Mouse (Mus musculus) spleen, adult 2 months (tissue): Measurements from ENCODE around the gene Coro1c. TPM values are rescaled to one million over a fixed set of nuclear protein-coding genes. Genes with fewer than 3 reads are reported as not detected.

ENCODE experiments used
- DNase-seq, 2 experiments: peaks; one replicate each; pipeline versions ENCODE4 v3.0.0 to v3.0.0-alpha.2; 2012 to 2021; ENCODE audit warnings: low spot score in 2 of 2, low read depth in 1 of 2
- H3K27ac ChIP-seq: fragments of 200-500 bp; 2 replicates; pipeline ENCODE4 v1.5.1; 2012; ENCODE audit warnings: low read length, inconsistent platforms; ENCODE audit not compliant: insufficient read depth
- H3K27me3 ChIP-seq: fragments of 200-500 bp; 2 replicates; pipeline ENCODE4 v1.6.1; 2012; ENCODE audit warnings: mild to moderate bottlenecking, moderate library complexity, low read length, inconsistent platforms; ENCODE audit not compliant: control insufficient read depth, insufficient read depth
- H3K36me3 ChIP-seq: fragments of 200-500 bp; 2 replicates; pipeline ENCODE4 v1.6.1; 2012; ENCODE audit warnings: mild to moderate bottlenecking, low read length, inconsistent platforms; ENCODE audit not compliant: control insufficient read depth, insufficient read depth
- H3K4me1 ChIP-seq: fragments of 200-500 bp; 2 replicates; pipeline ENCODE4 v1.6.1; 2011; ENCODE audit warnings: inconsistent platforms; ENCODE audit not compliant: control insufficient read depth, insufficient read depth, insufficient read length
- H3K4me3 ChIP-seq: fragments of 200-500 bp; 2 replicates; pipeline ENCODE4 v1.5.1; 2011; ENCODE audit warnings: mild to moderate bottlenecking, inconsistent platforms; ENCODE audit not compliant: insufficient read depth, insufficient read length; ENCODE audit errors: extremely low read depth
- CTCF ChIP-seq: fragments of 200-500 bp; IDR thresholded peaks from 2 replicates; pipeline ENCODE4 v1.5.1; 2011; ENCODE audit warnings: mild to moderate bottlenecking, inconsistent platforms; ENCODE audit not compliant: insufficient read depth, insufficient read length, insufficient replicate concordance; ENCODE audit errors: extremely low read depth
- POLR2A ChIP-seq: fragments of 200-500 bp; IDR thresholded peaks from 2 replicates; pipeline ENCODE4 v1.6.1; 2011; ENCODE audit warnings: low read depth, low read length, inconsistent platforms
- WGBS: fragments of 180-500 bp; shearing (Covaris S2); methylation state at CpG from one replicate; pipeline ENCODE4 v1.1.7; 2018; 5-methylcytosine and 5-hydroxymethylcytosine counted together
- polyA plus RNA-seq: library from polyadenylated mRNA; depleted of rRNA; stranded (reverse); fragments of >200 nt; gene quantifications from 2 replicates; pipeline ENCODE4 v1.2.3, GENCODE M21; 2012; rRNA removed

Coro1c gene
- polyA plus RNA-seq, 1 experiment: 38.3 TPM

GRCm38 (mm10) chr5:113797149-113797882 is 111.2 kb downstream of the Coro1c start:
- TF ChIP-seq POLR2A (no peak), CTCF (no peak)
- H3K27ac ChIP-seq: no peak overlapping the region
- H3K4me1 ChIP-seq: no peaks in the 10 kb centered on the region
- H3K27me3 ChIP-seq: no peaks in the 10 kb centered on the region
- no peak overlapping the region for H3K4me3 ChIP-seq
- no peak for DNase-seq
- no peaks in the 10 kb centered on the region for H3K36me3 ChIP-seq
- 53% methylated on average over 19 of the region's 19 CpGs for WGBS

GRCm38 (mm10) chr5:113796401-113797148 is 112.0 kb downstream of the Coro1c start:
- DNase-seq: no peak
- H3K4me3 ChIP-seq: no peak overlapping the region
- no peaks in the 10 kb centered on the region for H3K4me1 ChIP-seq
- no peak overlapping the region for H3K27ac ChIP-seq
- no peaks in the 10 kb centered on the region for H3K27me3 ChIP-seq
- no peaks in the 10 kb centered on the region for H3K36me3 ChIP-seq
- WGBS: 14% methylated on average over 13 of the region's 13 CpGs
- no peak for TF ChIP-seq CTCF
- no peak for TF ChIP-seq POLR2A

Other genes with a start within 250 kb of the Coro1c start
- gene 1700069L16Rik, start 184.0 kb downstream of the Coro1c start, polyA plus RNA-seq: not detected in 2 replicates
- 5.0 and 6.4 TPM in 2 replicates for gene Ficd, start 173.0 kb downstream of the Coro1c start, polyA plus RNA-seq
- 27.2 and 28.0 TPM in 2 replicates for gene Sart3, start 136.2 kb downstream of the Coro1c start, polyA plus RNA-seq
- gene Iscu, start 136.0 kb downstream of the Coro1c start, polyA plus RNA-seq: 77.5 and 79.7 TPM in 2 replicates
- gene Tmem119, start 108.2 kb downstream of the Coro1c start, polyA plus RNA-seq: 3.0 and 4.8 TPM in 2 replicates
- gene Selplg, start 76.1 kb downstream of the Coro1c start, polyA plus RNA-seq: 274 and 338 TPM in 2 replicates
- gene Ssh1, start 85.1 kb upstream of the Coro1c start, polyA plus RNA-seq: 16.4 and 18.9 TPM in 2 replicates
- 0.12 and 0.26 TPM in 2 replicates for gene Dao, start 94.9 kb upstream of the Coro1c start, polyA plus RNA-seq
- gene Usp30, start 156.7 kb upstream of the Coro1c start, polyA plus RNA-seq: 13.3 and 14.0 TPM in 2 replicates
- gene Svop, start 182.8 kb upstream of the Coro1c start, polyA plus RNA-seq: not detected in 2 replicates
- 9.0 and 9.8 TPM in 2 replicates for gene Alkbh2, start 219.5 kb upstream of the Coro1c start, polyA plus RNA-seq
- gene Ung, start 221.6 kb upstream of the Coro1c start, polyA plus RNA-seq: 5.7 and 8.8 TPM in 2 replicates
- 9.2 and 9.3 TPM in 2 replicates for gene Acacb, start 237.8 kb upstream of the Coro1c start, polyA plus RNA-seq